Mouse (Mus musculus) layer of hippocampus, postnatal 10 days (tissue): ENCODE results near the gene Maml2. TPM values are rescaled to one million over a fixed set of nuclear protein-coding genes. Genes with fewer than 3 reads are reported as not detected.
A peak's percentile ranks its signal among the peaks of the same experiment; 100 is the strongest.

Experiments used
- DNase-seq, 2 experiments: peaks; one replicate each; pipeline ENCODE4 v3.0.0; 2021; ENCODE audit warnings: low spot score in 2 of 2
- total RNA-seq, 2 experiments: library from RNA; stranded (reverse); gene quantifications; 2 replicates each; pipeline ENCODE4 v1.2.3; 2021

Maml2 gene
- total RNA-seq, 2 experiments from 2014 or later, result 11.2 to 13.0 TPM

DNA sequence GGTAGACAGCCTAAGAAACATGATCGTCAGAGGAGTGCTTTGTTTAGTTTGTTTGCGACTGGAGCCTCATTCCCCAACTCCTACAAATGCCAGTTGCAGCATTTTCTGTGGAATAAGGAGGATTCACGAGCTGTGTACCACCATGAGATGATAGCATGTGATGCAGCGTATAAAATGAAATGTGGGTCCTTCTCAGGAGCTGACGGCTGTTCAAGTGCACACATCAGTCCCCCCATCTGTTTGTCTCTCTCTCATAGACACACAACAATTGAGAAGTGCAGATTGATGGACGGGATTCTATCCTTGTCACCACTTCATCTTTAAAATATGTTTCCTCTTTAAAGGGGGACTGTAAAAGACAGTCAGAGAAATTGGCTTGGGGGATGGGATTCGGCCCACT is 12.1 kb downstream of the Maml2 start:
- DNase-seq, result no peak

GRCm38 (mm10) chr9:13310236-13310635 is 12.5 kb downstream of the Maml2 start:
- no peak for DNase-seq

DNA sequence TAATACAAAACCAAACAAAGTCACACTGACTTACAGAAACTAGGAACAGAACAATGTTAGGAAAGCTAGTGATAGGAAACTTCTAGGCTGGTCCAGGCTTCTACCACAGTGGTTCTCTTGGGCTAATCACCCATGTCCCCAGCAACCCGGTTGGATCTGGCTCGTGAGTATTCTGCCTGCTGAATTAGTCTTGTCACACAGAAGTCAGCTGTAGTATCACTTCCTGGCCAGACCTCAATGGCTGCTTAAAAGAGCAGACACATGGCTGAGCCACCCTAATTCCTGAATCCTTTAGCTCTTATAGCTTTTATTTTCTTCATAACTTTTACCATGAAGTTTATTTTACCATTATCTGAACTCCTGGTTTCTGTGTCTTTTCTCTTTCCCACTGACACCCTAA is 13.3 kb downstream of the Maml2 start:
- DNase-seq, result no peak

GRCm38 (mm10) chr9:13313923-13314322 is 16.2 kb downstream of the Maml2 start:
- DNase-seq, result no peak

DNA sequence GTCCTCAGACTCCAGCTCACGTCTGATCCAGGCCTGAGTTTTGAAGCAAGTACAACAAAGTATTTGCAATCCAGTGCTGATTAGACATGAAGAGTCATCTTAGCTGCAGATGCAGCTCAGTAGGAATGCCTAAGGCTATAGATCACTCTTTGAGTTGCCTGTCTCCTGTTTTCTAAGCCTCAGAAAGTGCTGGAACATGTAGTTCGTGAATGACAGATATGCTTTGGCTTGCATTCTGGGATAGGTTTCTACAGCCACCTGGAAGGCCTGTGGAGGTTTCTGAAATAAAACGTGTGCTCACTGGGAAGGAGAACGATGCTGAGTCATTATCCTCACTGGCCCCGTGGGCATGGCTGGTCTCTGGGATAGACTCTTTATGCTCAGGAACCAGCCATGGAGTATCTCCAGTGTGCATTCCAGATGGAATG is 16.8 kb downstream of the Maml2 start:
- no peak for DNase-seq

DNA sequence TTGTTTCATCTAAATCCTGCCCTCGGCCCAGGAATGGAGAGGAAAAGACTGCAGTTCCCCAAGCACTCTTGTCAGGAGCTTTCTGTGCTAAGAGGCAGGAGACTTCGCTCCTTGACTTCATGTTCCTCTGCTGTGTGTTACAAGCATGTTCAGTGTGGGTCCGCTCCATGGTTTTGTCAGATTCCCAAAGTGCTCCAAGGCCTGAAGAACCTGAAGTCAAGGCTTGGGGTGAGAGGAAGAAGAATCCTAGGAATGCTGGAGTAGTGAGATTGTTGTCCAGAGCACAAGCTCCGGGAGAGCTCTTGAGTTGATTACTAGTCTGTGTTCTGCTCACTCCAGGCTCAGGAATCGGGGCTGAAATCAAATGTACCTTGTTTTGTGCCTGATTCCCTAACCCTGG is 17.6 kb downstream of the Maml2 start:
- DNase-seq, result no peak

DNA sequence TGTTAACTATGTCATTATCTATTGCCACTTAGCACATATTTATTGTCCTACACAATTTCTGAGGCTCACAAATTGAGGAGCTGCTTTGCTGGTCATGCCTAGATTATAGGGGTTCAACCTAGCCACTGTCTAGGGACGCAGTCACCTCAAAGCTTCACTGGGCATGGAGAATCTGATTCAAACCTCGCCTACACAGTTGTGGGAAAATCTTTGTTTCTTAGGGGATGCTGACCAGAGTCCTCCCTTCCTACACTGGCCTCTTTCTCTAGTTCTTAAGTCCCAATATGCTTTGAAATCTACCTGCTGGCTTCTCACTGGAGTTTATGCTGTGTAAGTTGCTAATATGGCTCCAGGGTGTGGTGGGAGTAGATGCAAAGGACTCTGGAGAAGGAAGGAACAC is 21.8 kb downstream of the Maml2 start:
- DNase-seq, result no peak

GRCm38 (mm10) chr9:13320800-13321364 is 23.1 kb downstream of the Maml2 start:
- DNase-seq, result no peak

- no peak for DNase-seq
These were observed 25.3 kb downstream of the Maml2 start for GRCm38 (mm10) chr9:13323074-13323473.

GRCm38 (mm10) chr9:13323612-13324011 is 25.9 kb downstream of the Maml2 start:
- no peak for DNase-seq

- no peak for DNase-seq
These were observed 116.5 kb downstream of the Maml2 start for GRCm38 (mm10) chr9:13414230-13414766.

DNA sequence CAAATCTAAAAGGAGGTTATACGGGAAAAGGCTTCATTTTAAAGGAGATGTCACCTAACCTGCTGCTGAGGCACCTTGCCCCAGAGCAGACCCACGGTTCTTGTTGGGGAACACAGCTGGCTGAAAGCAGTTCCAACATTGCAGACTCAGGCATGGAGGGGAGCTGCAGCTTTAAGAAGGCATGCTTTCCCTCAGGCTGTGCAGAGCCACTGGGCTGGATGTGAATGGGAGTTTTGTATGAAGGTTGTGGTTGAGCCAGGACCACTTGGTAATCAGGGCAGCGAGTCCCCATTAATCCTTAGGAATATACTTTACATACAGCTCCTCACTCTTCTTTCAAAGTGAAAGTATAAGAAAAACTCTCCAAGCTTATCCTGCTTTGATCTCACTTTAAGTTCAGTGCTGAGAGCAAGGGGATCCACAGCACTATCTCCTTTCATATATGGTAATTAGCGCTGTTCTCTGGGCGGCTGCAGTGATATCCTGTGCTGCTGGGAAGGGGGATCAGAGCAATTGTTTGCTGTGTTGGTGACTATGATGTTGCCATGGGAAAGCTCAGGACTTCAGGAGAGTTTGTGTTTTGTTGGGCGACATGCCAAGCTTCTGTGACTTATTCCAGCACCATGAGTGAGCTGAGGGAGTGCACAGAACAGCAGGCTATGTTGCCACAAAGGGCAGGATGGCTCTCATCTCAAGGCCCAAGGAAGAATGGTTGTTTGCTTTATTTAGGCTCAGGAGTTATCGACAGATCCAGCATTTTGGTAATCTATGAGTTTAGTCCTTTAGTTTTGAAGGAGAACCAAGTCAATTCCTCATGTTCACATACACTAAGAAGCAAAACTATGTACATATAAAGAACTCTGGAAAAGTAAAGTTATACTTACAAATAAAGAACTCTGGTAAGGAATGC is 127.5 kb downstream of the Maml2 start:
- DNase-seq, result peak; percentile 57 to 75

GRCm38 (mm10) chr9:13429477-13430125 is 131.8 kb downstream of the Maml2 start:
- no peak for DNase-seq

DNA sequence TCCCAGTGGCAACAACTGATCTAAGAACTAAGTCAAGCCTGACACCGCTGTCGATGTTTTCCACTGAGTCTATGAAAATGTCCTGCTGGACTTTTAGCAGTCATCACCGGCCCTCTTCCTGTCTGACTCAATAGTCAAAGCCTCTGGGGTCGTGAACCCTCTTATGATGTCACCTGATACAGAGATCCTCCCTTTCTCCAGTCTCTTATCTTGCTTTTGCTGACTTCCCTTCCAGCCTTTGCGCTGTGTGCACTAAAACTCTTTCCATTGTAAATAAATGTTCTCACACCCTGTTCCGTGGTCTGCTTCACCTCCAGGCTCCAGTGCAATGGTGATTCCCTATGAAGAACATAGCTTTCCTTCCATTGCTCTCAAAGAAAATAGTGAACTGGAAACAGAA is 132.5 kb downstream of the Maml2 start:
- DNase-seq, result no peak

DNA sequence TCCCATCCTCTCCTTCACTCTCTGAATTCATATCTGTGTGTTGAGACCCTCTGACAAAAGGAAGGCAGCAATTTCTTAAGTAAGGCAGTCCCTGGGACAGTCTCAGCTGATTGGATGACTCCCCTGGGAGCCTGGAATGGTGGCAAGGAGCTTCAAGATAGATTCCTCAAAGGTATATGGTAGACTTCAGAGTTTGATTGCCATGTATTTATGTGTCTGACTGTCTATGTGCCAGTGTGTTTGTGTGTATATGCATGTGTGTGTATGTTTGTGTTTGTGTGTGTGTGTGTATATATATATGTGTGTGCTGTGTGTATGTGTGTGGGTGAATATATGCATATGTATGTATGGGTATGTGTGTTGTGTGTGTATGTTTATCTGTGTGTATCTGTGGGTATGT is 133.0 kb downstream of the Maml2 start:
- DNase-seq, result no peak

DNA sequence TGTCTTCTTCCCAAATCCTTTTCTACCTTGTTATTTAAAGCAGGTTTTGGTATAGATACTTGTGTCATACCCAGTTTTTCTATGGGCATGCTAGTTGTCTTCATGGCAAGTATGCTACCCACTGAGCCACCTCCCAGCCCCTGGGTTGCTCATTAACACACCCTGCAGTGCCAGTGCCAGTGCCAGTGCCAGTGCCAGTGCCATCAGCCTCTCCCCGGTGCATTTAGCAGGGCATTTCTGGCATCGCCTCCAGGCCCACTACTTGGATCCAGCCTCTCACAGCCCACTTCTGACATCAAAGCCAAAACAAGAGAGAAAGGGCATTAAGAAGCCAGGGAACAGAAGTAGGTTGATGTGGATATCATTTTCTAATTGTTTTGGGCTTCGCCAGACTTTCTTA is 133.9 kb downstream of the Maml2 start:
- no peak for DNase-seq

- no peak for DNase-seq
These were observed 135.8 kb downstream of the Maml2 start for GRCm38 (mm10) chr9:13433501-13434090.

DNA sequence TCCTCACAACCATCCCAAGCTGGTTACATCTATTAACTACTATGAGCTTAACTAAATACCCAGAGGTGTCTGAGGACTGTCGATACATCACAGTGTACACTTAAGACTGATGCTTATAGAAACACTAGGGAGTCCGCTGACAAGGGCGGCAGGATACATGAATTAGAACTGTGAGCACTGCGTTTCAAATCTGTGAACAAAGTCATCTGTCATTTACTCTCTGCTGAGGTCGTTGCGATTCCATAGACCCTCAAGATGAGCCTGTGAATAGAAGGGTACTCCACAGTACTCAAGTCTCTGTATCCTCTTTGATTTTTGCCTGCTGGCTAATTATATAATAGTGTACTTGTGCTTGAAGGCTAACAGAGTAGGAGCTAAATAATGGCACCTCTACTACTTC is 143.2 kb downstream of the Maml2 start:
- DNase-seq, result no peak

DNA sequence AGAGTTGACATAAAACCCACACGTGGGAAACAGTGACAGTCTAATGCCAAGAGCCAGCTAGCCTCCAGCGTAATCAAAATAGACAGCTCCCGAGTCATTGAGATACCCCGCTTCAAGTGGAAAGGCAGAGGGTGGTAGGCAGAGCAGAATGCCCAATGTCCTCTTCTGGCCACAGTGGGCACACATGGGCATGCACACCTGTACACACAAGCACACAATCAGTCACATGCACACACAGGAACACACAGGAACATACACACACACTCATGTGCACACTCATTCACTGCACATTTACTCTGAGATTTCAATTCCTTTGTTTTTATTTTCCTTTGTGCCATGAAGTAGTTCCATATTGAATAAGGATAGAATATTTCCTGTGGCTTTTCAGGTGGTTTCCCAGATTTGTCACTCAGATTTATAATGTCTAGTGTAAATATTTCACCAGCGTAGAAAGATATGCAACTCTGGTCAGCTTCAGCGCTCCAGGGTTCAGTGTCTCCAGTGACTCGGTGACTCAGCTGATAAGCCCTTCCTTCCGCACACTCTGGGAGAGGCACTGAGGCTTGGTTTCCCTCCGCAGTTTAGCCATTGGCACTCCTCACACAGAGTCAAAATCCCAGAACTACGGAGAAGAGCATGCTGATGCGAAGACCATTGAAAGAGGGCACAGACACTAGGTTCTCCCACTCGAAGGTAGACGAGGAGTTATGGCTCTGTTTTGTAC is 144.4 kb downstream of the Maml2 start:
- DNase-seq, result no peak

GRCm38 (mm10) chr9:13443484-13444211 is 145.9 kb downstream of the Maml2 start:
- no peak for DNase-seq
